Mouse (Mus musculus): ENCODE results near the gene Cited2.

DNA sequence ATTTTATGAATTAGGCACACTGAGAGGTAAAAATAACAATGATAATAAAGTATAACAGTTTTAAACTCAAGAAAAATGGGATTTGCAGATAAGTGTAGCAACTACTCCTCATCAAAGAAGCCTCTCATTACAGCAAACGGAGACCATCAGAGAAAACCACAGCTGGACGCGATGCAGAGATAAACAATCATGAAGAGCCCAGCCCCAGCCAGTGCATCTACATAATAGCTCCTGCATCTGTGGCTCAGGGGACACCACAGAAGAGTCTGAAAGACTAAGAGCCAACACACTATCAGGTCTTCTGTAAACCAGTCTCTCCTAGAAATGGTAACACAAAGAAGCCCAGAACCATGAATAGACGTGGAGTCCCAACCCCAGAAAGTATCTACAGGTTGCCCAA lies 45.7 kb upstream of the Cited2 start:
- no peak for TF ChIP-seq CTCF (conservative IDR thresholded peaks at IDR 0.05; ENCODE audit: low read length)
- TF ChIP-seq NANOG (IDR thresholded peaks at IDR 0.05; ENCODE audit: borderline replicate concordance, low read length), result no peak
